In the genomic region with DNA sequence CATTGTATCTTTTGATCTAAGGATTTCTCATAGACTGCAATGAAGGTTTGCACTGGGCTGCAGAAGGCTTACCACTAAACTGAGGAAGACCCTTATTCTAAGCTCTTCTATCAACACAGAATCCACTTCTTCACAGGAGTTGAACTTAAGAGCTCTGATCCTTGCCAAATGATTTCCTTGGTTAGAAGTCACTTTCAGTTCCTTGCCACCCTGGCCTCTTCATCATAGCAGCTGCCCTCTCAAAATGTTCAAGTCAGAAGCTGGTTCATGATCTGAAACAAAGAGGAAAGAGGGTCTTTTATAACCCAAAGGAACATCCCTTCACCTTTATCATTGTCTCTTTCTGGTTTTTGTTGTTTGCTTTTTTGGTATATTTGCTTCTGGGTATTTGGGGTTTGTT, we compare ENCODE assay signal across 18 mouse cellular contexts.
DNase-seq lines count a peak whose midpoint lies in the region; ATAC-seq lines count a peak whose summit lies in the region.
"Had no signal": no experiment of that assay in that cellular context is flagged by ENCODE, and none has a peak within 500 bp of the region (broad histone marks: within the 10 kb centered on the region; RNA-seq: fewer than 3 reads in every experiment).

No protein-coding gene starts in this region.

- peak; percentile 23 for DNase-seq in heart, adult 11 months
- no peak for DNase-seq in heart, adult 18-20 months
- peak; percentile 44 for DNase-seq in A20 (ENCODE audit: low read depth, low spot score)
- no peak for DNase-seq in adrenal gland, postnatal 4 days (ENCODE audit: low spot score in 2 of 2)
- DNase-seq in T-cell, adult 2 months (ENCODE audit: low spot score), result no peak
- DNase-seq: adrenal gland, postnatal 14 days; cerebellum, adult 11 months; cerebellum, adult 8-10 months; cerebellum, postnatal 14 days; gastrocnemius, postnatal 14 days; heart, postnatal 10 days; heart, postnatal 4 days had no signal

- ATAC-seq in granulocyte monocyte progenitor cell, adult 5-6 weeks (replicated peaks; ENCODE audit: poor library complexity, severe bottlenecking), result peak; percentile 65
- ATAC-seq in monocyte, adult 5-6 weeks (replicated peaks; ENCODE audit: insufficient number of reproducible peaks, low FRiP score, low TSS enrichment, poor library complexity, severe bottlenecking), result 0 out of 2 replicates have a peak, but pooled peaks have one; percentile 18
- ATAC-seq: activated CD4-positive, CD25-positive, alpha-beta regulatory T cell, adult 4 months; forebrain, embryonic 16.5 days; hindbrain, embryonic 16.5 days; inflammation-experienced regulatory T-cells, adult 6 months had no signal

Comparison
In these comparisons a context has a peak if more than half of its experiments do, and no peak if none do; other contexts are left out.
1. DNase-seq: peak in heart, adult 11 months (single experiment) and A20 (single experiment); none in heart, adult 18-20 months (0 of 2), adrenal gland, postnatal 4 days (0 of 2) and T-cell, adult 2 months (single experiment).